Mouse (Mus musculus): ENCODE results near the gene Scml4. TPM values are rescaled to one million over a fixed set of nuclear protein-coding genes. Genes with fewer than 3 reads are reported as not detected.

Gene Scml4
- polyA plus RNA-seq, 1 experiment from 2014 or later: 5.4 TPM

GRCm38 (mm10) chr10:43002721-43003465, 142.7 kb downstream of the Scml4 start:
- Histone ChIP-seq H3K4me3 (peak overlapping the region; percentile 26), H3K9ac (replicated peaks) (peak overlapping the region; percentile 39; the same call in 1 of the 2 replicates), H3K27me3 (no peaks in the 10 kb centered on the region), H3K36me3 (no peaks in the 10 kb centered on the region), H3K9me3 (no peaks in the 10 kb centered on the region), H3K4me2 (replicated peaks) (peak overlapping the region; percentile 52), H3K27ac (replicated peaks) (no peak overlapping the region), H3K4me1 (peaks cover 13% of the 10 kb centered on the region)
- no peak for ATAC-seq (ENCODE audit: low FRiP score, low read depth)
- 10% methylated on average over 25 of the region's 25 CpGs for WGBS

DNA sequence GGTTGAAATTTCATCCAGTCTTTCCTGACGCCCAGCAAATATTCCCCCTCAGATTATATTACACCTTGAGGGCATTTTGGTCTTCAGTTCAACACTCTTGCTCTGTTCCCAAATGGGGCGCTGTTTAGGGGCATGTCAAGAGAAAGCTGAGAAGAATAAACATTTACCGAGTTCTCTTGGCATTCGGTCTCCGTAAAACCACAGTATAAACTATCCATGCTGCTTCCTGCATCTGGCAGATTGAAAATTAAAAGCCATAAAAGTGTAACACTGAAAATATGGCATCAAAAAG, 143.2 kb downstream of the Scml4 start:
- no peak overlapping the region for H3K4me3 ChIP-seq
- peaks cover 13% of the 10 kb centered on the region for H3K4me1 ChIP-seq
- no peak overlapping the region for H3K4me2 ChIP-seq (replicated peaks)
- no peaks in the 10 kb centered on the region for H3K27me3 ChIP-seq
- ATAC-seq (ENCODE audit: low FRiP score, low read depth): no peak
- no peaks in the 10 kb centered on the region for H3K9me3 ChIP-seq
- no peak overlapping the region for H3K9ac ChIP-seq (replicated peaks)
- WGBS: 57% methylated on average over 5 of the region's 5 CpGs
- H3K27ac ChIP-seq (replicated peaks): no peak overlapping the region
- H3K36me3 ChIP-seq: no peaks in the 10 kb centered on the region

- Histone ChIP-seq H3K27me3 (no peaks in the 10 kb centered on the region), H3K4me1 (peaks cover 13% of the 10 kb centered on the region), H3K4me2 (replicated peaks) (no peak overlapping the region), H3K9me3 (no peaks in the 10 kb centered on the region), H3K4me3 (no peak overlapping the region), H3K27ac (replicated peaks) (no peak overlapping the region), H3K9ac (replicated peaks) (no peak overlapping the region), H3K36me3 (no peaks in the 10 kb centered on the region)
- no peak for ATAC-seq (ENCODE audit: low FRiP score, low read depth)
- 87% methylated on average over 16 of the region's 16 CpGs for WGBS
These were observed 144.1 kb downstream of the Scml4 start for GRCm38 (mm10) chr10:43004174-43004734.

- WGBS: 87% methylated on average over 4 of the region's 4 CpGs
- no peak overlapping the region for H3K4me3 ChIP-seq
- no peak overlapping the region for H3K4me2 ChIP-seq (replicated peaks)
- no peaks in the 10 kb centered on the region for H3K36me3 ChIP-seq
- no peak overlapping the region for H3K27ac ChIP-seq (replicated peaks)
- no peaks in the 10 kb centered on the region for H3K27me3 ChIP-seq
- no peak overlapping the region for H3K9ac ChIP-seq (replicated peaks)
- no peaks in the 10 kb centered on the region for H3K9me3 ChIP-seq
- ATAC-seq (ENCODE audit: low FRiP score, low read depth): no peak
- peaks cover 13% of the 10 kb centered on the region for H3K4me1 ChIP-seq
These were observed 144.9 kb downstream of the Scml4 start for GRCm38 (mm10) chr10:43005031-43005430.

GRCm38 (mm10) chr10:43005677-43006076, 145.5 kb downstream of the Scml4 start:
- no peak for ATAC-seq (ENCODE audit: low FRiP score, low read depth)
- H3K4me3 ChIP-seq: no peak overlapping the region
- peaks cover 13% of the 10 kb centered on the region for H3K4me1 ChIP-seq
- no peaks in the 10 kb centered on the region for H3K9me3 ChIP-seq
- H3K27me3 ChIP-seq: no peaks in the 10 kb centered on the region
- no peak overlapping the region for H3K27ac ChIP-seq (replicated peaks)
- WGBS: 82% methylated on average over 7 of the region's 7 CpGs
- H3K36me3 ChIP-seq: no peaks in the 10 kb centered on the region
- H3K4me2 ChIP-seq (replicated peaks): no peak overlapping the region
- no peak overlapping the region for H3K9ac ChIP-seq (replicated peaks)

DNA sequence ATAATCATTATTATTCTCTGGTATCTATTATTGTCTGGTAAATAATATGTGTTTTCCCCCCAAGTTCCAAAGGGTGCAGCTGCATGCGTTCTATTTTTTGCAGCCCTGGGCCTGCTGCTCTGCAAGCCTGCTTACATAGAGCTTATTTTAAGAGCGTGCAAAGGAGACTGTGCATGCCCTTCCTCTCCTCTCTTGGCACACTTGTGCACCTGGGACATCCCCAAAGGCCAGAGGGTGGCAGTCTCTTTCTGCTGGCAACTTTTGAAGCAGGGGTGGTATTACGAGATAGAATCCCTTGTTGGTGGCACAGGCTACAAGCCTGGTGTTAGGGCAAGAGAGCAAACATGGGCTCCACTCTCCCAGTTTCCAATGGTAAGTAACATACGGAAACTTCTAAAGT, 146.4 kb downstream of the Scml4 start:
- WGBS: 83% methylated on average over 4 of the region's 4 CpGs
- Histone ChIP-seq H3K27me3 (no peaks in the 10 kb centered on the region), H3K9ac (replicated peaks) (no peak overlapping the region), H3K36me3 (no peaks in the 10 kb centered on the region), H3K4me2 (replicated peaks) (no peak overlapping the region), H3K4me3 (no peak overlapping the region), H3K27ac (replicated peaks) (no peak overlapping the region), H3K9me3 (no peaks in the 10 kb centered on the region), H3K4me1 (peaks cover 13% of the 10 kb centered on the region)
- ATAC-seq (ENCODE audit: low FRiP score, low read depth): no peak

GRCm38 (mm10) chr10:43008116-43008515, 147.9 kb downstream of the Scml4 start:
- no peaks in the 10 kb centered on the region for H3K27me3 ChIP-seq
- H3K9ac ChIP-seq (replicated peaks): no peak overlapping the region
- H3K4me1 ChIP-seq: 0 out of 2 replicates have a peak, but pooled peaks cover under 1% of the 10 kb centered on the region
- 72% methylated on average over 11 of the region's 11 CpGs for WGBS
- H3K36me3 ChIP-seq: no peaks in the 10 kb centered on the region
- ATAC-seq (ENCODE audit: low FRiP score, low read depth): no peak
- H3K4me3 ChIP-seq: no peak overlapping the region
- H3K27ac ChIP-seq (replicated peaks): no peak overlapping the region
- H3K4me2 ChIP-seq (replicated peaks): no peak overlapping the region
- H3K9me3 ChIP-seq: no peaks in the 10 kb centered on the region

Other genes starting within 250 kb of the Scml4 start
- 33.2 and 34.7 TPM in 2 replicates for gene Sec63, start 98.9 kb upstream of the Scml4 start, polyA plus RNA-seq (2016; fragmentation: Nextera tagmentation; extraction: Ambion mirVana)

Measured in midbrain, embryonic 12.5 days (tissue).